Mouse (Mus musculus) layer of hippocampus, postnatal 14 days (tissue): ENCODE results near the gene Akr1e1. TPM values are rescaled to one million over a fixed set of nuclear protein-coding genes. Genes with fewer than 3 reads are reported as not detected.
"Not testable (repeated sequence)": the region's sequence is repeated elsewhere in the genome, so short reads cannot be mapped to it uniquely, and the experiment has no call there.

Source experiments
- DNase-seq, 2 experiments: peaks; one replicate each; pipeline ENCODE4 v3.0.0; 2021 to 2022; ENCODE audit warnings: low spot score in 2 of 2, mixed read lengths in 1 of 2
- long read RNA-seq, 2 experiments: library from polyadenylated mRNA; stranded (forward); transcript quantifications; one replicate each; pipeline ENCODE4 v2.0.0; 2021
- total RNA-seq, 2 experiments: library from RNA; stranded (reverse); gene quantifications; 2 replicates each; pipeline ENCODE4 v1.2.3; 2021

Akr1e1 gene
- total RNA-seq, result 10 to 100 TPM; 16.7 to 18.4 TPM
- long read RNA-seq, experiment 1, transcript Akr1e1-201 (10 exons, 3,463 nt), result major isoform, 21 of 24 reads
- long read RNA-seq, experiment 1, partial matches to known transcripts, result 1 of 24 reads
- long read RNA-seq, experiment 1, other reads (novel, unspliced or antisense), result 2 of 24 reads
- long read RNA-seq, experiment 2, transcript Akr1e1-201 (10 exons, 3,463 nt), result major isoform, 36 of 47 reads
- long read RNA-seq, experiment 2, partial matches to known transcripts, result 7 of 47 reads
- long read RNA-seq, experiment 2, other reads (novel, unspliced or antisense), result 3 of 47 reads

- peak; percentile 85 to 97 for DNase-seq
Observed at GRCm38 (mm10) chr13:4608961-4609409, at the start of gene Akr1e1. TSS of gene Akr1e1 (minus strand) at chr13:4609174.

GRCm38 (mm10) chr13:4658346-4658745 is 49.4 kb upstream of the Akr1e1 start:
- DNase-seq, result no peak

GRCm38 (mm10) chr13:4656277-4657146 is 47.5 kb upstream of the Akr1e1 start:
- DNase-seq, result peak; percentile 11 to 35

DNA sequence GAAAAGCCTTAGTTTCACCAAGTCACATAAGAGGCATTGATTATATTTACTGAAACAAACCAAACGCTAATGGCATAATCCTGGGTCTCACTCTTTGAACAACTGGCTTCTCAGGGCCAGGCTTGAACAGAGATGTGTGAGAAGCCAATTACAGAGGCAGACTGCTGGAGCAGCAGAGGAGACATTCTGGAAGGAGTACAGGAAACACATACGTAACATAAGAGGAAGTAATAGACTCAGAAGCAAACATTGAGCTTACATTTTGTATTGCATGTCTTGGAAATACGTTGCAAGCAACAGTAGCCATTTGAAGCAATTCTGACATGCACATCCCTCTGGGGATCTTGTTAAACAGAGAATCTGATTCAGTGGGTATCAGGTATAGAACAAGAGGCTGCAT is 41.2 kb upstream of the Akr1e1 start:
- no peak for DNase-seq

- DNase-seq, result no peak
Observed at GRCm38 (mm10) chr13:4645248-4645647, 36.3 kb upstream of the Akr1e1 start.

DNA sequence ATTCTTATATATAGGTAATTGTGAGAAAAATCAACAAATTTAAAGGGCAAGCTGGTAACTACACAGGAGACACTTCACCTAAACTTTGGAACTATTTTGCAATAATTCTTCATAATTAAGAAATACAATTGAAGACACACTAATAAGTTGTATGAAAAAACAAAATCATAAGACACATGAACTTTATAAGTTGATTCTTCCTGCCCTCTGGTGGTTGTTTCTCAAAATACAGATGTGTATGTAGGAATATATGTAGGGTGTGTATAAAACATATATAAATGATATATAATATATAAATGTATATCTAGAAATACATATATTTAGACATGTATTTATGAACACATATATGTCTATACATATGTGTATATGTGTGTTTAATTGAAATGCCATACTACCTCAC is 1.9 kb upstream of the Akr1e1 start:
- DNase-seq, result peak in 1 of 2 experiments; percentile 28

DNA sequence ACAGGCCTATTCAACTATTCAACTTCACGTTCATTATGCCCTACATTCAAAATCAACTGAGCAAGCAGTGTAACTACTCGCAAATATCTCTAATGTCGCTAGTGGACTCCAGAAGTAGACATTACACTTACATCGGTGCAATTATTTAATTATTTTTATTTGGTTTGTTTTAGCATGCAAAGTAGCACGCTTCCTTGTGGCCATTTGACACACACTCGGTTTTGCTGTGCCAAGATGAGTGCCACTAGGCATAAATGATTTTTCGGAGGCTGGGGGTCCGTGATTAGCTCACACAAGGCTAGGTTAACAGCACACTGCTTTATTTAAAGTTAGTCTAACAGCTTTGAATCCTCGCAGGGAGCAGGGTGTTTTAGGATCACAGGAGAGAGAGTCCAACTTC is 444 bp downstream of the Akr1e1 start:
- no peak for DNase-seq

DNA sequence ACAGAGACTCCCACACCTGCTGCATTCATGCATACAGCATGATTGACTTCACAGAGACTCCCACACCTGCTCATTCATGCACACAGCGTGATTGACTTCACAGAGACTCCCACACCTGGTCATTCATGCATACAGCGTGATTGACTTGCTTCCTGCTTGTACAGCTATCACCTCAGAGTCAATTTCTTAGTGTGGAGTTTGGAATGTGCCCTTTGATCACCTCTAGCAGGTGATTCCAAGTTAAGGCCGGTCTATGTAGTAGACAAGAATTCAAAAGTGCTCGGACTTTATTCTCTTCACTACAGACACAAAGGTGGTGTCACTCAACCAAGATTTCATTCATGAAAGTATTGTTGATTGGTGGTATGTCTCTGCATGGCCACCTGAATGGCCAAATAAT is 2.2 kb downstream of the Akr1e1 start:
- DNase-seq, result no peak

GRCm38 (mm10) chr13:4603431-4603830 is 5.5 kb downstream of the Akr1e1 start:
- not testable (repeated sequence) for DNase-seq

DNA sequence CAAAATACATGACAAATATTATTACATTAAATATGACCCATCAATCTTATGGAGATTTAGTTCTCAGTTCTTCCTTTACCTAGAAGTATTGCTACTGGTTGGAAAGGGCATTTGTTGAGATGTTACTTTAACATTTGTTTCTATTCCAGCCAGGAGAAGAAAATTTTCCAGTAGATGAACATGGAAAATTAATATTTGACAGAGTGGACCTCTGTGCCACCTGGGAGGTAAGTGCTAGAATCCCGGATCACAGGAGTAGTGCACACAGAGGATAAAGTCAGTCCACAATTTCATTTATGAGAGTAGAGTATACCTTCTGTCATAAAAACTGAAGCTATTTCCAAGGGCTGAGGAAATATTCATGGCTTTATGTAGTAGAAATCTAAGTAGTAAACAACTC is 32.1 kb downstream of the Akr1e1 start:
- DNase-seq, result no peak

- DNase-seq, result no peak
Observed at GRCm38 (mm10) chr13:4573871-4574270, 35.1 kb downstream of the Akr1e1 start, which contains the start of gene Akr1c21. TSS of gene Akr1c21 (plus strand) at chr13:4574075.

DNA sequence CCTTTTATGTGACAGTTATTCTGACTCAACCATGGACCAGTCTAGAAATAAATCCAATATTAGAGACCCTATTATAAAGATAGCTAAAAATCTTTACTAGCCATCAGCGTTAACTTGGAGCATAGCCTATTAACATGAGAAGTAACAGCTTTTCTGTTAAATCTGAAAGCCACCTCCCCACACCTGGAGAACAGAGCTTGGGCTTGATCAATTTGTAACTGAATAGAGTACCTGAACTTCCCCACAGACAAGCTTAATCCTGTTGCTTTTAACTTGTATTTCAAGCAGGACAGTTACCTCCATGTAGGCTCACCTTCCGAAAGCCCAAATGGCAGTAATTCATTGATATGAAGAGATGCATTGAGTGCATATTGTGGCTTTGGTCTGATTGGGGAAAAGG is 43.0 kb downstream of the Akr1e1 start:
- DNase-seq, result no peak

DNA sequence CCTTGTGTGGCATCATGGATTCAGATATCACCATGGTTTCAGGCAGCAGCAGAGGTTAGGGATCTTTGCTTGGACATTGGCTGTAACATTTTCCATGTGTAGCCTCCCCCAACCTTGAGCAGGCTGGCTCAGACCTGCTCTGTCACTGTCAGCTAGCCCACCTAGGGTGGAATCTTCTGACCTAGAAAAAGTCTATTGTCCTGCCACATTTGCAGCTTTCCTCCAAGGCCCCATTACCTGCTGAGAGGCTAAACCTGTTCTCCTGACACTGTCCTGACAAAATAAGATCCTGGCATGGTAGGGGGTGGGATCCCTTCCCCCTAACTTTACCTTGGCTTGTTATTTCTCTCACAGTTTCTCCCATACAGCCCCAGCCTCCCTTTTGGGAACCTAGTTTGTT is 48.5 kb downstream of the Akr1e1 start:
- no peak for DNase-seq

DNA sequence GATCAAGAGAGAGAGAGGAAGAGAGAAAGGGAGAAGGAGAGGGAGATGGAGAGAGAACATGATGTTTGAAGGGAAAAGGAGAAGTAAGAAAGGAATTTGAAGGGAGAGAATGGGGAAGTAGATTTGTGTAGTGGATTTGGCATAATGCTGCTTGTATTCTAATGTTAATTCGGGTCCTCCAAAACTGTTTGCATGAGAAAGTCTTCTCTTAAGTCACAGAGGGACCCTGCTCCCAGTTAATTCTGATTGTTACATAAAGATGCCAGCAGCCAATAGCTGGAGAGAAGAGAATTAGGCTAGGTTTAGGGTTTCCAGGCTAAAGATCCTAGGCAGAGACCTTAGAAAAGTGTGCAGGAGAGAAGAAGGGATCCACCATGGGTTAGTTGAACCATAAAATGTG is 49.8 kb downstream of the Akr1e1 start:
- DNase-seq, result no peak

Other genes with a start within 250 kb of the Akr1e1 start
- gene Akr1c6, start 174.9 kb downstream of the Akr1e1 start, total RNA-seq, result not detected
- not detected for gene Akr1c20, start 85.8 kb downstream of the Akr1e1 start, total RNA-seq
- not detected for gene Akr1c21, start 35.1 kb downstream of the Akr1e1 start, total RNA-seq